Mouse (Mus musculus): ENCODE data around the gene Prim1. TPM values are rescaled to one million over a fixed set of nuclear protein-coding genes. Genes with fewer than 3 reads are reported as not detected.

Prim1 gene
- polyA plus RNA-seq, 1 experiment from 2014 or later = 111 TPM

- Histone ChIP-seq H3K4me1 (ENCODE audit: control insufficient read depth, insufficient read depth, low read length) (no peaks in the 10 kb centered on the region), H3K36me3 (ENCODE audit: control insufficient read depth, insufficient read depth, low read length) (peaks cover 27% of the 10 kb centered on the region), H3K4me3 (ENCODE audit: low read depth, low read length) (no peak overlapping the region), H3K27me3 (ENCODE audit: control insufficient read depth, insufficient read depth, low read length) (no peaks in the 10 kb centered on the region), H3K27ac (replicated peaks; ENCODE audit: low read depth, low read length) (no peak overlapping the region), H3K9ac (ENCODE audit: low read length) (no peak overlapping the region), H3K9me3 (ENCODE audit: control insufficient read depth, low read length) (no peaks in the 10 kb centered on the region), H3K4me2 (ENCODE audit: low read depth, severe bottlenecking) (no peak overlapping the region)
- DNase-seq (ENCODE audit: low spot score) (no peak), ATAC-seq (ENCODE audit: insufficient number of reproducible peaks, low FRiP score, low TSS enrichment, low read depth) (no peak)
- WGBS = 95% methylated on average over 5 of the region's 5 CpGs
Observed at GRCm38 (mm10) chr10:128022196-128022595, 7.2 kb downstream of the Prim1 start.

GRCm38 (mm10) chr10:128023496-128023895, 8.5 kb downstream of the Prim1 start:
- H3K4me1 ChIP-seq (ENCODE audit: control insufficient read depth, insufficient read depth, low read length) = no peaks in the 10 kb centered on the region
- no peaks in the 10 kb centered on the region for H3K9me3 ChIP-seq (ENCODE audit: control insufficient read depth, low read length)
- DNase-seq (ENCODE audit: low spot score) (no peak), ATAC-seq (ENCODE audit: insufficient number of reproducible peaks, low FRiP score, low TSS enrichment, low read depth) (no peak)
- H3K4me3 ChIP-seq (ENCODE audit: low read depth, low read length) = no peak overlapping the region
- H3K36me3 ChIP-seq (ENCODE audit: control insufficient read depth, insufficient read depth, low read length) = peaks cover 25% of the 10 kb centered on the region
- 94% methylated on average over 10 of the region's 10 CpGs for WGBS
- H3K27ac ChIP-seq (replicated peaks; ENCODE audit: low read depth, low read length) = no peak overlapping the region
- no peaks in the 10 kb centered on the region for H3K27me3 ChIP-seq (ENCODE audit: control insufficient read depth, insufficient read depth, low read length)
- H3K9ac ChIP-seq (ENCODE audit: low read length) = no peak overlapping the region
- H3K4me2 ChIP-seq (ENCODE audit: low read depth, severe bottlenecking) = no peak overlapping the region

- no peaks in the 10 kb centered on the region for H3K27me3 ChIP-seq (ENCODE audit: control insufficient read depth, insufficient read depth, low read length)
- H3K4me1 ChIP-seq (ENCODE audit: control insufficient read depth, insufficient read depth, low read length) = 0 out of 2 replicates have a peak, but pooled peaks cover 2% of the 10 kb centered on the region
- peaks cover 12% of the 10 kb centered on the region; the same call in 1 of the 2 replicates for H3K36me3 ChIP-seq (ENCODE audit: control insufficient read depth, insufficient read depth, low read length)
- no peaks in the 10 kb centered on the region for H3K9me3 ChIP-seq (ENCODE audit: control insufficient read depth, low read length)
- H3K27ac ChIP-seq (replicated peaks; ENCODE audit: low read depth, low read length) = no peak overlapping the region
- H3K4me3 ChIP-seq (ENCODE audit: low read depth, low read length) = no peak overlapping the region
- H3K9ac ChIP-seq (ENCODE audit: low read length) = no peak overlapping the region
- WGBS = 90% methylated on average over 7 of the region's 7 CpGs
- DNase-seq (ENCODE audit: low spot score) (no peak), ATAC-seq (ENCODE audit: insufficient number of reproducible peaks, low FRiP score, low TSS enrichment, low read depth) (no peak)
- H3K4me2 ChIP-seq (ENCODE audit: low read depth, severe bottlenecking) = no peak overlapping the region
Observed at GRCm38 (mm10) chr10:128029931-128030330, 15.0 kb downstream of the Prim1 start.

GRCm38 (mm10) chr10:128030860-128031259, 15.9 kb downstream of the Prim1 start:
- Histone ChIP-seq H3K4me2 (ENCODE audit: low read depth, severe bottlenecking) (no peak overlapping the region), H3K36me3 (ENCODE audit: control insufficient read depth, insufficient read depth, low read length) (peaks cover 8% of the 10 kb centered on the region; the same call in 1 of the 2 replicates), H3K4me3 (ENCODE audit: low read depth, low read length) (no peak overlapping the region), H3K9ac (ENCODE audit: low read length) (no peak overlapping the region), H3K27me3 (ENCODE audit: control insufficient read depth, insufficient read depth, low read length) (no peaks in the 10 kb centered on the region), H3K9me3 (ENCODE audit: control insufficient read depth, low read length) (no peaks in the 10 kb centered on the region), H3K27ac (replicated peaks; ENCODE audit: low read depth, low read length) (no peak overlapping the region), H3K4me1 (ENCODE audit: control insufficient read depth, insufficient read depth, low read length) (0 out of 2 replicates have a peak, but pooled peaks cover 2% of the 10 kb centered on the region)
- 89% methylated on average over 2 of the region's 2 CpGs for WGBS
- no peak for DNase-seq (ENCODE audit: low spot score)
- no peak for ATAC-seq (ENCODE audit: insufficient number of reproducible peaks, low FRiP score, low TSS enrichment, low read depth)

GRCm38 (mm10) chr10:128036746-128037425, 21.9 kb downstream of the Prim1 start:
- Histone ChIP-seq H3K27me3 (ENCODE audit: control insufficient read depth, insufficient read depth, low read length) (no peaks in the 10 kb centered on the region), H3K9me3 (ENCODE audit: control insufficient read depth, low read length) (no peaks in the 10 kb centered on the region), H3K36me3 (ENCODE audit: control insufficient read depth, insufficient read depth, low read length) (peaks cover 27% of the 10 kb centered on the region), H3K27ac (replicated peaks; ENCODE audit: low read depth, low read length) (no peak overlapping the region), H3K4me3 (ENCODE audit: low read depth, low read length) (peak overlapping the region; percentile 93), H3K4me1 (ENCODE audit: control insufficient read depth, insufficient read depth, low read length) (peaks cover 12% of the 10 kb centered on the region; the same call in 1 of the 2 replicates), H3K4me2 (ENCODE audit: low read depth, severe bottlenecking) (peak overlapping the region; percentile 71), H3K9ac (ENCODE audit: low read length) (peak overlapping the region; percentile 98)
- ATAC-seq (ENCODE audit: insufficient number of reproducible peaks, low FRiP score, low TSS enrichment, low read depth) (no peak), DNase-seq (ENCODE audit: low spot score) (peak; percentile 42)
- WGBS = 4% methylated on average over 10 of the region's 10 CpGs

- Histone ChIP-seq H3K9ac (ENCODE audit: low read length) (no peak overlapping the region), H3K4me3 (ENCODE audit: low read depth, low read length) (peak overlapping the region; percentile 3; the same call in 1 of the 2 replicates), H3K4me2 (ENCODE audit: low read depth, severe bottlenecking) (no peak overlapping the region; the same call in 1 of the 2 replicates), H3K4me1 (ENCODE audit: control insufficient read depth, insufficient read depth, low read length) (peaks cover 12% of the 10 kb centered on the region; the same call in 1 of the 2 replicates), H3K9me3 (ENCODE audit: control insufficient read depth, low read length) (no peaks in the 10 kb centered on the region), H3K36me3 (ENCODE audit: control insufficient read depth, insufficient read depth, low read length) (peaks cover 29% of the 10 kb centered on the region), H3K27ac (replicated peaks; ENCODE audit: low read depth, low read length) (no peak overlapping the region), H3K27me3 (ENCODE audit: control insufficient read depth, insufficient read depth, low read length) (no peaks in the 10 kb centered on the region)
- ATAC-seq (ENCODE audit: insufficient number of reproducible peaks, low FRiP score, low TSS enrichment, low read depth) (no peak), DNase-seq (ENCODE audit: low spot score) (no peak)
- WGBS = 89% methylated on average over 3 of the region's 3 CpGs
Observed at GRCm38 (mm10) chr10:128037921-128038320, 23.0 kb downstream of the Prim1 start.

- H3K9me3 ChIP-seq (ENCODE audit: control insufficient read depth, low read length) = no peaks in the 10 kb centered on the region
- ATAC-seq (ENCODE audit: insufficient number of reproducible peaks, low FRiP score, low TSS enrichment, low read depth) = no peak
- no peak overlapping the region for H3K27ac ChIP-seq (replicated peaks; ENCODE audit: low read depth, low read length)
- no peaks in the 10 kb centered on the region for H3K27me3 ChIP-seq (ENCODE audit: control insufficient read depth, insufficient read depth, low read length)
- H3K4me1 ChIP-seq (ENCODE audit: control insufficient read depth, insufficient read depth, low read length) = peaks cover 12% of the 10 kb centered on the region; the same call in 1 of the 2 replicates
- peaks cover 29% of the 10 kb centered on the region for H3K36me3 ChIP-seq (ENCODE audit: control insufficient read depth, insufficient read depth, low read length)
- no peak overlapping the region for H3K4me2 ChIP-seq (ENCODE audit: low read depth, severe bottlenecking)
- DNase-seq (ENCODE audit: low spot score) = no peak
- no peak overlapping the region for H3K4me3 ChIP-seq (ENCODE audit: low read depth, low read length)
- no peak overlapping the region for H3K9ac ChIP-seq (ENCODE audit: low read length)
- WGBS = 44% methylated on average over 5 of the region's 5 CpGs
Observed at GRCm38 (mm10) chr10:128039167-128039566, 24.2 kb downstream of the Prim1 start.

- H3K27ac ChIP-seq (replicated peaks; ENCODE audit: low read depth, low read length) = no peak overlapping the region
- no peak overlapping the region; the same call in 1 of the 2 replicates for H3K9ac ChIP-seq (ENCODE audit: low read length)
- no peak overlapping the region for H3K4me2 ChIP-seq (ENCODE audit: low read depth, severe bottlenecking)
- no peak for DNase-seq (ENCODE audit: low spot score)
- 79% methylated on average over 3 of the region's 3 CpGs for WGBS
- H3K9me3 ChIP-seq (ENCODE audit: control insufficient read depth, low read length) = no peaks in the 10 kb centered on the region
- no peak for ATAC-seq (ENCODE audit: insufficient number of reproducible peaks, low FRiP score, low TSS enrichment, low read depth)
- peaks cover 35% of the 10 kb centered on the region for H3K36me3 ChIP-seq (ENCODE audit: control insufficient read depth, insufficient read depth, low read length)
- H3K4me3 ChIP-seq (ENCODE audit: low read depth, low read length) = no peak overlapping the region
- no peaks in the 10 kb centered on the region for H3K27me3 ChIP-seq (ENCODE audit: control insufficient read depth, insufficient read depth, low read length)
- H3K4me1 ChIP-seq (ENCODE audit: control insufficient read depth, insufficient read depth, low read length) = peaks cover 10% of the 10 kb centered on the region; the same call in 1 of the 2 replicates
Observed at GRCm38 (mm10) chr10:128039858-128040257, 24.9 kb downstream of the Prim1 start.
